Mouse (Mus musculus): ENCODE results near the gene Diras1. TPM values are rescaled to one million over a fixed set of nuclear protein-coding genes. Genes with fewer than 3 reads are reported as not detected.
"Not testable (repeated sequence)": the region's sequence is repeated elsewhere in the genome, so short reads cannot be mapped to it uniquely, and the experiment has no call there.

Diras1 gene
- total RNA-seq, 1 experiment from 2014 or later, result not detected

DNA sequence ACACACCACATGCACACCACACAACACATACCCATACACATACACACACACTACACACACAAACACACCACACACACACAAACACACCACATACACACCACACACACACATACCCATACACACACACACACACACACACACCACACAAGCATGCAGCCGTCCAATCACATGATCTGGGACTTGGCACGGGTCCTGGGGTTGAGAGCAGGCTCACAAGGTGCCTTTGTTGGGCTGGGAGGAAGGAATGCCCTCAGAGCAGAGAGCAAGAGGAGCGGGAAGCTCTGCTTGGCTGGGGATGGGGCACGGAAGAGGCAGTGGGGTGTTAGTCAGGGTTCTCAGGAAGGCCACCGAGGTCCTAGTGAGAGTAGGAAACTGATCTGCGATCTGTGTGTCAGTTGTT, 14.6 kb downstream of the Diras1 start:
- no peak for ATAC-seq (replicated peaks in 1 of 2; ENCODE audit: insufficient read depth in 1 of 2, low FRiP score in 2 of 2, low TSS enrichment in 1 of 2, low read depth in 1 of 2, poor library complexity in 2 of 2, severe bottlenecking in 2 of 2)

DNA sequence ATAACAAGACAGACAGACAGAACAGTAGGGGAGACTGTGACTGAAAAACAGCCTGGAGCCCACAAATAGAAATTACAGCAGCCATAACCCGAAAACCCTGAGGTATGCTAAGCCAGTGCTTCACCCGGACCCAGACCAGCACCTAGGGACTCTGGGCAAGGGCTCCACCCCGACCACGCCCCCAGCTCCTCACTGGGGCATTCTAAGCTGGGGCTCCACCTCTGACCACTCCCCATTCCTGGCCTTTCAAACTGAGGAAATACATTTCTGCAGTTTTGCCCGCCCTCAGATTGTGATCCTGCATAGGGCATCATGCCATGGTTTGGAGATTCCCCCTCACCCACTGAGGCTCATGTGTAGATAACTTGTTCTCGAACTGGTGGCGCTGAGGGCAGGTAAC, 18.2 kb downstream of the Diras1 start:
- ATAC-seq (replicated peaks in 1 of 2; ENCODE audit: insufficient read depth in 1 of 2, low FRiP score in 2 of 2, low TSS enrichment in 1 of 2, low read depth in 1 of 2, poor library complexity in 2 of 2, severe bottlenecking in 2 of 2), result no peak

DNA sequence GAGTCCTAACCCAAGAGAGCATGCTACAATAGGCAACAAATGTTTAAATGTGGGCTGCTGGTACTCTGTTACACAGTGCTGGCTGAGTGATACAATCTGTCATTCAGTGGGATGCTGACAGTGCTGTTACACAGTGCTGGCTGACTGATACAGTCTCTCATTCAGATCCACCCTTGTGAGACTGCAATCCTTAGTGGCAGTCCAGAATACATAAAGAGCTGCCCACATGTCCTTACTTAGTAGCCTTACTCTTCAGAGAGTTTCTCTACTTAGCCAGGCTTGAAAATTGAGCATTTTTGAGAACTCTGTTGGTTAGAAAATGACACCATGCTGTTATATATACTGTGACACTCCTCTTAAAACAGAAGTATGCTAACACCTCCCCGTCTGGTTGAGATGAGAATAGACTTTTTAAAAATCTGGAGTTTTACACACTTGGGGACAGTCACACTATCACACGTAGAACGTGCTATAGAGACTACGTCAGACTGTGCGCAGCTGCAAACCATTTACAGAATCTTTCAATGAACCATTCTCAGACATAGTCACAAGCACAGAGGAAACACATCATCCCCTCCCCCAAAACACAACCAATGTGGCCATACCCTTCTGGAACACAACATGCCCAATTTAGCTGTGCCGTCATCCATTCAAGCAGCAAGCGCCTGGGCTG, 19.3 kb downstream of the Diras1 start:
- ATAC-seq (replicated peaks in 1 of 2; ENCODE audit: insufficient read depth in 1 of 2, low FRiP score in 2 of 2, low TSS enrichment in 1 of 2, low read depth in 1 of 2, poor library complexity in 2 of 2, severe bottlenecking in 2 of 2), result no peak

DNA sequence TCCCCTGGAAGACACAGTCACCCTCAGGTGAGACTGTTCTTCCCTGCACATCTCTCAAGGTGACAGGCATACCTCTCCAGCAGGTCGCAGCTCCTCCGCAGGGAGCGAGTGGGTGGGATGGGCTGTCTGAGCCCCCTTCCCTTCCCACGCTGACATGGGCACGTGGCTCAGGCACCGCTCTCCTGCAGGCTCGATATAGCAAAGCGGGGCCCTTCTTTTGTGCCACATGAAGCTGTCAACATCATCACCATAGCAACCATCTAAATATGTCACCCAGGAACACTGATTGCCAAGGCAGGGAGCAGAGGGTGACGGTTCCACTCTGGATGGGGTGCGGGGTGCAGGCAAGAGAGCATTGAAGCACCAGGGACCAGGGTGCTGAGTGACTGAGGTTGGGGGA, 24.3 kb downstream of the Diras1 start:
- ATAC-seq (replicated peaks in 1 of 2; ENCODE audit: insufficient read depth in 1 of 2, low FRiP score in 2 of 2, low TSS enrichment in 1 of 2, low read depth in 1 of 2, poor library complexity in 2 of 2, severe bottlenecking in 2 of 2), result no peak

DNA sequence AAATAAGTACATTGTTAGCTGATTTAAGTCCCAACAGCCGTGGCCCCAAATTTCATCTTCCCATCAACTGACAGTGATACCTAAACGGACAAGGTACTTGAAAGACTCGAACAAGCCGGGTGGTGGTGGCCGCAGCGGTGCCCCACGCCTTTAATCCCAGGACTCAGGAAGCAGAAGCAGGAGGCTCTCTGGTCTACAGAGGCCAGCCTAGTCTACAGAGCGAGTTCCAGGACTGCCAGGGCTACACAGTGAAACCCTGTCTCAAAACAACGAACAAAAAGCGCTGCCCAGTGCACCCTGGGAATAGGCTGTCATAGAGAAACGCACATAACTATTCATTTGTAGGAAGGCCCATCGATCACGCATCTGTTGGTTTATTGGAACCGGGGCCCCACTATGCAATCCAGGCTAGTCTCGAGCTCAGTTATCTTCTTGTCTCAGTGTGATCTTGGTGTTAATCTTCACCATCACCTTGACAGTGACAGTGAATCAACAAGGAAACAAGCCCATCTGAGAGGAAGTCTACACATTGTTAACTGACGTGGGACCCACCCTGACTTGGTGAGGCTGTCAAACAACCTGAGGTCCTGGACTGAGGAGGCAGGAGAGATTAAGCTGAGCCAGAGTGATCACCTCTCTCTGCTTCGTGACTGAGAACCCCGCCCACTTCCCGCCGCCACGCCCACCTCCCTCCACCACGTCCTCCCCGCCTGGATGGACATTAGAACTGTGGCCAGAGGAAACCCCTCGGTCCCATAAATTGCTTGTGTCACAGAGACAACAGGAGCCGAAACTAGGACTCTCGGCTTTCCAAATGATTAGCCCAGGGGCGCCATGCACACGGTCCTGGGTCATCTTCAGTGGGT, 25.0 kb downstream of the Diras1 start:
- ATAC-seq (replicated peaks in 1 of 2; ENCODE audit: insufficient read depth in 1 of 2, low FRiP score in 2 of 2, low TSS enrichment in 1 of 2, low read depth in 1 of 2, poor library complexity in 2 of 2, severe bottlenecking in 2 of 2), result no peak

DNA sequence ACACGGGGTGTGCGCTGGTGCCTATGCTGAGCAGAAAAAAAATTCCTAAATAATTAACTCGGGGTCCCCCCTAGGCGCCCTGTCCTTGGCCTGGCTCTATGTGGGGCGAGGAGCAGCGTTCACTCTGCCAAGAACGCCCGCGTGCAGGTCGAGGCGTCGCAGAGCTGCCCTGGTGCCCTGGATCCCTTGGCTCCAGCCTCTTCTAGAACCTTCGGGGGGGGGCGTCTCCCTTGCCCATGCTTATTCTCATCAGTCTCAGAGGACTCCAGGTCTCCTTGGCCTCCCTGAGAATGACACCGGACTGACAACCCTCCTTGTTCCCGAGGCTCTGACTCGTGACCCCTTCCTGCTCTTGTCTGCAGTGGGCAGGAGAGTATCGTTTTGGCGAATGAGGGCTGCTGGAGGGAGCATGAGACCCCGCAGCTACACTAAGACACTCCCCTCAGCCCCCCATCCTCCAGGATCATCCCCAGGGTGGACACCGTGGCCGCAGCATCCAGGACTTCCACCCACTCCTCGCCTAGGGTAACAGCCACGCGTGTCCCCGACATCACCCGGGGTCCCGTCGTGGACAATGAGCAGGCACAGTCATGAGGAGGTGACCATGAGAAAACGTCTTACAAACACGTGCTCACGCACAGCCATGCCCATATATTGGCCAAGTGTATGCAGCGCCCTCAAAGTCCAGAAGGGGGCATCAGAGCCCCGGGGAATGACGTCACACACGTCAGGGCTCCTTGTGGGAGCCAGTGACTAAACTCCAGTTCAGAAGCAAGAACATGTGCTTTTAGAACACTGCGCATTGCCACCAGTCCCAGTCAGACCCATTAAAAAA, 25.9 kb downstream of the Diras1 start:
- peak; percentile 79 to 86 for ATAC-seq (replicated peaks in 1 of 2; ENCODE audit: insufficient read depth in 1 of 2, low FRiP score in 2 of 2, low TSS enrichment in 1 of 2, low read depth in 1 of 2, poor library complexity in 2 of 2, severe bottlenecking in 2 of 2)

DNA sequence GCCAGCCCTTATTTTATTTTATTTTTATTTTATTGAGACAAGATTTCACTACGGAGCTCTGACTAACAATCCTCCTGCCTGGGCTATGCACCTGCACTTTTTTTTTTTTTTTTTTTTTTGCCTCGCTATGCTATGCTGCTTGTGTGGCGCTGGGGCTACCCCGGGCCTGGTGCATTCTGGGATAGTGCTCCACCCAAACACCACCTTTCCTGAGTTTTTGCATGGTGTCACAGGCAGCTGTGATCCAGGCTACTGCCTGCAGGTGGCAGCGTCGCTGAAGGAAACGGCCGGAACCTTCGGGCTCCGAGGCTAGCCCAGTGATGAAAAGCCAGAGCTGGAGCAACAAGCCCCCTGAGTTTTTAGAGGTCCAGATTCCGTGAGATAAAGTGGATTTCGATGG, 26.7 kb downstream of the Diras1 start:
- peak; percentile 34 to 55; a peak in 3 of 4 replicates for ATAC-seq (replicated peaks in 1 of 2; ENCODE audit: insufficient read depth in 1 of 2, low FRiP score in 2 of 2, low TSS enrichment in 1 of 2, low read depth in 1 of 2, poor library complexity in 2 of 2, severe bottlenecking in 2 of 2)

DNA sequence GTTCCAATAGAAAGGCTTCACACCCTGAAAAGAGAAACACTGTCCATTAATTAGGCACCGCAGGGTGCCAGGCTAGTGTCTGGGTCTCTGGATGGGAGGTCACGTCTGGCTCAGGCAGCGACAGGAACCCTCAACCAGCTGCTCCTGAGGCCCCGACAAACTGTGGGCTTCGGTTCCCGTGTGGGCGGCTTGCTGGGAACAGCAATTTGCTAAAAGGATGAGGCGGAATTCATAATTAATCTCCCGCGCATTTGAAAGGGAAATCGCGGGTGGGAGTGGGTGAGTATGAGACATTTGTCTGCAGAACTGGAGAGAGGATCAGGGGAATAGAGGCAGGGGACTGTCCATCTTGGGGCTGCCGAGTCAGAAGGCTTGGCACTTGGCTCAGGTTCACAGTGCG, 27.4 kb downstream of the Diras1 start:
- no peak for ATAC-seq (replicated peaks in 1 of 2; ENCODE audit: insufficient read depth in 1 of 2, low FRiP score in 2 of 2, low TSS enrichment in 1 of 2, low read depth in 1 of 2, poor library complexity in 2 of 2, severe bottlenecking in 2 of 2)

DNA sequence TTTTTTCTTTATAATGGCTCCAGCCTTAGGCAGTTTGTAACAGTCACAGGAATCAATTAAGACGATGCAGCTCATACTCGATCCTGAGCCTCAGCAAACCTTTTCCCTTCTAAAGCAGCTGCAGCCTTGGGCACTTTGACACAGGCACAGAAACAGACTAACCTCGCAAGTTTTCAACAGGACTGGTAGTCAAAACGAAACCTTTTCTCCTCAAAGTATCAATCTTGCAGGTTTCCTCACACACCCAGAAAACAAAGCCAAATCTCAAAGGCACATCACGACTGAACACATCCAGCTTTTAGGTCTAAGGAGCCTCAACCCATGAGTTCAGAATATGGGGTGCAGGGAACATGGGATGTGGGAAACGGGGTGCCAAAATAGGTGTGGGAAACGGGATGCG, 28.1 kb downstream of the Diras1 start:
- no peak for ATAC-seq (replicated peaks in 1 of 2; ENCODE audit: insufficient read depth in 1 of 2, low FRiP score in 2 of 2, low TSS enrichment in 1 of 2, low read depth in 1 of 2, poor library complexity in 2 of 2, severe bottlenecking in 2 of 2)

DNA sequence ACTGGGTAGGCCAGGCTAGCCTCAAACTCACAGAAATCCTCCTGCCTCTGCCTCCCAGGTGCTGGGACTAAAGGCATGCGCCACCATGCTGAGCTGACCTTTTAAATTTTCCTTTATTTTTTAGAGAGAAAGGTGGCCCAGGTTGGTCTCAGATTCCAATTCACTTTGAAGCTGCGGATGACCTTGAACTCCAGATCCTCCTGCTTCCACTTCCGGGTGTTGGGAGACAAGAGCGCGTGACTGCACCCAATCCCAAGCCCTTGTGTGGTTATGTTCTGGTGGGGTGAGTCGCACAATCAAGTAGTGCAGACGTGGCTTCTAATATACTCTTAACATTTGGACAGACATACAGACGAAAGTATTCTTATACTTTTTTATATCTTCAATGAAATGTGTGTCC, 29.0 kb downstream of the Diras1 start:
- ATAC-seq (replicated peaks in 1 of 2; ENCODE audit: insufficient read depth in 1 of 2, low FRiP score in 2 of 2, low TSS enrichment in 1 of 2, low read depth in 1 of 2, poor library complexity in 2 of 2, severe bottlenecking in 2 of 2), result no peak

DNA sequence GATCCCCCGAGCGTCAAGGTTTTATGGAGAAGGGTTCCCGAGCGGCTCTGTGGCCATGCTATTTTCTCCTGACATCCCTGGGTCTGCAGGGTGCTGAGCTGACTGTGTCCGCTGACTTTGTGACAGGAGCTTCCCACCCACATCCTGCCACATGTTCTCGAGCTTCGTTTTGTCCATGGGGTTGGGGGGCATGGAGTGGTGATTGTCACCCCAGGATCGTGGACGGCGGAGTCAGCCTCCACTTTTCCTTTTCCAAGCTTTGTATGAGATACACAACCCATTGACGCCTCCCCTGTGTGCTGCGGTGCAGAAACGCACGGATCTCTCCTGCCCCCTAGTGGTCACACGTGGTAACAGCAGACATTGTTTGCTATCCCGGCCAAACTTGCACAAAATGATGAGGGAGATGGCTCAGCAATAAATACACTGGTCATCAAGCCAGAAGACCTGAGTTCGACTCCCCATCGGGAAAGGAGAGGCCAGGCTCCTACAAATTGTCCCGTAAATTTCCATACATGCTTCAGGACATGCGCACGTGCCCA, 30.3 kb downstream of the Diras1 start:
- ATAC-seq (replicated peaks in 1 of 2; ENCODE audit: insufficient read depth in 1 of 2, low FRiP score in 2 of 2, low TSS enrichment in 1 of 2, low read depth in 1 of 2, poor library complexity in 2 of 2, severe bottlenecking in 2 of 2), result peak; percentile 57 to 67; a peak in 3 of 4 replicates

DNA sequence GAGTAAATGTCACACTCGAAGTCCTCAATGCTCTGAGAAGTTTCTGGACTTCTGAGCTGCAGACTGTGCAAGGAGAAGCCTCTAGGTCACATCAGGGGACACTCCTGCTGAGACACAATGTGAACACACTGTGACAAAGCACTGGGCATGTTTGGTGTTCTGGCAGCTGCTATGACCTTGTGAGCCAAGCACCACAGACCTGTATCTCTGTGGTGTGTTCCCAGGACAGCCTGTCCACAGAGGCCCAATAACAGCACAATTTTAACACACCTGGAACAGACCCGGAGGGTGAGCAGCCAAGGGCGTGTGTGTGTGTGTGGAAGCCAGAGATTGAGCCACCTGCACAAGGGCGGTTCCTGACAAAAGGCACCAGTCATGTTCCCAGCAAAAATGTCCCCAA, 30.8 kb downstream of the Diras1 start:
- ATAC-seq (replicated peaks in 1 of 2; ENCODE audit: insufficient read depth in 1 of 2, low FRiP score in 2 of 2, low TSS enrichment in 1 of 2, low read depth in 1 of 2, poor library complexity in 2 of 2, severe bottlenecking in 2 of 2), result no peak

DNA sequence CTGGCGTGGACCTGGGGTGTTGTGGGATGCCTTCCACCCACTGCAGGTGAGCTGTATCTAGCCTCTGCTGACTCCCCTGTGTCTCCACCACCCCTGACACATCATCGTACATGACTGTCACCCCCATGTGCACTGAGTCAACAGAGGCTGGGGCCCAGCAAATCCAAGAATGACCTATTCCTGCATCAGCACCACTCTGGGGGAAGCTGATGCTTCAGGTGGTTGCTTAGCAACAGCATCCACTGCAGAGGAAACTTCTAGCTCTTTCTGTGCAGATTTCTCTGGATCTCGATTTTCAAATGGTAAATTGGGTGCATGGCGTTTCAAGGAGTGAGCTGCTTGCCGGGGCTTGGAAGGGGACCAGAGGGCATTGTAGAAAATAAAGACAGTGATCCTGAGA, 32.2 kb downstream of the Diras1 start:
- no peak for ATAC-seq (replicated peaks in 1 of 2; ENCODE audit: insufficient read depth in 1 of 2, low FRiP score in 2 of 2, low TSS enrichment in 1 of 2, low read depth in 1 of 2, poor library complexity in 2 of 2, severe bottlenecking in 2 of 2)

DNA sequence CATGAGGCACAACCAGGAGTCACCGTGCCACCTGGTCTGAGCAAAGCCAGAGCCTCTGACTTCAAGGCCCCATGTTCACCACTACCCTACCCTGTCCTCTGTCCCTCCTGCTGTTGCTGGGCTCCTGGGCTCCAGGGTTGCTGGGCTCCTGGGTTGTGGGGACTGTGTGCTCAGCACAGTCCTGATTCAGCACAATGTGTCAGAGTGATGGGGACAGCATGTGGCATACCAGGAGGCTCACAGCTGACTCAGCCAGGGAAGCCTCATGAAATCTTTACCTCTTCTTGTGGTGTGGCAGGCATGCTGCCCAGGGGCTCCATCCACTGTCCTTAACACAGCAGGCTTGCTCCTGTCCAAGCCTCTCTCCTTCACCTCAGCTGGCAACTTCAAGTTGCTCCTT, 33.5 kb downstream of the Diras1 start:
- ATAC-seq (replicated peaks in 1 of 2; ENCODE audit: insufficient read depth in 1 of 2, low FRiP score in 2 of 2, low TSS enrichment in 1 of 2, low read depth in 1 of 2, poor library complexity in 2 of 2, severe bottlenecking in 2 of 2), result no peak

DNA sequence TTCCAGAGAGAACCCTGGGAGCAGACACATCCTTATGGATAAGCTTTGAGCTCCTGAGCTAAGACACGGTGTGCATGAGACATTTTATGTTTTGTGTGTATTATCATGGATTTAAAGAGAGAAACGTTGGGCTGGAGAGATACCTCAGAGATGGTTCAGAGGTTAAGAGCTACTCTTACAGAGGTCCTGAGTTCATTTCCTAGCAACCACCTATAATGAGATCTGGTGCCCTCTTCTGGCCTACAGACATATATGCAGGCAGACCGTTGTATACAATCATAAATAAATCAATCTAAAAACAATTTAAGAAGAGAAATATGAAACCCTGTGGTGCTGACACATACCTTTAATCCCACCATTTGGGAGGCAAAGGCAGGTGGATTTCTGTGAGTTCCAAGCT, 34.5 kb downstream of the Diras1 start:
- ATAC-seq (replicated peaks in 1 of 2; ENCODE audit: insufficient read depth in 1 of 2, low FRiP score in 2 of 2, low TSS enrichment in 1 of 2, low read depth in 1 of 2, poor library complexity in 2 of 2, severe bottlenecking in 2 of 2), result no peak

DNA sequence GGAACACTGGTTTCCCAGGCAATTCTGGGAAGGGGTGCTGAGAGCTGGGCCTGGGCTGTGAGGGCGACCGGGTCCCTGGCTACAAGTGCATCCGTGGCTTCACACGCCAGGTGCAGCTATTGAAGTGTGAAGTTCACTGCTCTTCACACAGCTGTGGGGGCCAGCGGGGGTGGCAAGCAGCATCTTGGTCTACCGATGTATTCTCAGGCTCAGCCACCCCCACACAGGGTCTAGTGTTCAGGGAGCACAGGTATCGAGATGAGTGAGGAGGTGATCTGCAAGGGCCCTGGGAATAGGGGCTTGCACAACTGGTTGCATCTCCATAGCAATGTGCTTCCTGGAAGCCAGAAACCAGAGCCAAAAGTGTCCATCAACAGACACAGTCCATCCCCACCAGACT, 35.1 kb downstream of the Diras1 start:
- no peak for ATAC-seq (replicated peaks in 1 of 2; ENCODE audit: insufficient read depth in 1 of 2, low FRiP score in 2 of 2, low TSS enrichment in 1 of 2, low read depth in 1 of 2, poor library complexity in 2 of 2, severe bottlenecking in 2 of 2)

DNA sequence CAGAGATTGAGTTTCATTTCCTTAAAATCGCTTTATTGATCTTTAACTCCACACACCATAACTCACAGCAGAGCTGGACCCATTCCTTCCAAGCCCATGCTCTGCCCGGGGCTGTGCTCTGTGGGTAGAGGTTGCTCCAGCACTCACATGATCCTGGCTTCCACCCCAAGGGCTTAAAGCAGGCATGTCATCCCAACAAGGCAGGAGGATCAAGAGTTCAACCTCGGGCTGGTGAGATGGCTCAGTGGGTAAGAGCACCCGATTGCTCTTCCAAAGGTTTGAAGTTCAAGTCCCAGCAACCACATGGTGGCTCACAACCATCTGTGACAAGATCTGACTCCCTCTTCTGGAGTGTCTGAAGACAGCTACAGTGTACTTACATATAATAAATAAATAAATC, 35.6 kb downstream of the Diras1 start:
- not testable (repeated sequence) for ATAC-seq (replicated peaks in 1 of 2; ENCODE audit: insufficient read depth in 1 of 2, low FRiP score in 2 of 2, low TSS enrichment in 1 of 2, low read depth in 1 of 2, poor library complexity in 2 of 2, severe bottlenecking in 2 of 2)

DNA sequence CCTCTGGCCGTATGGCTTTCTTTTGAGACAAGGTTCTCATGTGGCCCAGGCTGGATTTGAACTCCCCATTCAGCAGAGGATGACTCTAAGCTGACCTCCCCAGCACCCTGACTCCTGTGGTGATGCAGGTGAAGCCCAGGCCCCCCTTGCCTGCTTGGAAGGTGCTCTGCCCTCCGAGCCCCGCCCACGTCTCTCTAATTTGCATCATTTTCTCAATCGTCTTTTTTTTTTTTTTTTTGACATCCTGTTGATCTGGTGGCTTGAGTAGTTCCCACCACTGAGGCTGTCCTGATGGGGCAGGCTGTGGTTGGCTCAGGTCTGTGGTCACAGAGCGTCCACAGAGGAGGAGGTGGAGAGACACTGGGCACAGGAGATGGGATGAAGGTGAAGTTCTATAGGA, 36.0 kb downstream of the Diras1 start:
- ATAC-seq (replicated peaks in 1 of 2; ENCODE audit: insufficient read depth in 1 of 2, low FRiP score in 2 of 2, low TSS enrichment in 1 of 2, low read depth in 1 of 2, poor library complexity in 2 of 2, severe bottlenecking in 2 of 2), result no peak
